Mouse (Mus musculus) midbrain, embryonic 11.5 days (tissue): ENCODE measurements at regions not wholly inside any gene's neighbourhood (a gene's known extent, or its start where the extent isn't known, plus 50 kb on each side); places are given as distances from the start of the nearest gene placed in this dataset.

ENCODE experiments used
- ATAC-seq: fragments of 200-750 bp; cut with Nextera tagmentation; 2 replicates; pipeline ENCODE4 v1.8.0; 2017; ENCODE audit warnings: moderate TSS enrichment, moderate library complexity; ENCODE audit not compliant: low FRiP score
- DNase-seq: peaks from one replicate; pipeline ENCODE4 v3.0.0; 2015; ENCODE audit warnings: low spot score; ENCODE audit errors: missing footprints
- H3K27ac ChIP-seq: fragments of 300-500 bp; sonication (generic); 2 replicates; pipeline ENCODE4 v1.5.1; 2014; ENCODE audit warnings: low read depth, low read length
- H3K27me3 ChIP-seq: fragments of 300-500 bp; sonication (generic); 2 replicates; pipeline ENCODE4 v1.6.1; 2014; ENCODE audit warnings: mild to moderate bottlenecking, low read length, moderate library complexity, mixed read lengths; ENCODE audit not compliant: control insufficient read depth, insufficient read depth
- H3K36me3 ChIP-seq: fragments of 300-500 bp; sonication (generic); 2 replicates; pipeline ENCODE4 v1.6.1; 2014; ENCODE audit warnings: mild to moderate bottlenecking, low read length, moderate library complexity, mixed read lengths; ENCODE audit not compliant: control insufficient read depth, insufficient read depth
- H3K4me1 ChIP-seq: fragments of 300-500 bp; sonication (generic); 2 replicates; pipeline ENCODE4 v1.6.1; 2014; ENCODE audit warnings: low read length; ENCODE audit not compliant: control insufficient read depth, insufficient read depth
- H3K4me2 ChIP-seq: fragments of 300-500 bp; sonication (generic); 2 replicates; pipeline ENCODE4 v1.6.1; 2014; ENCODE audit warnings: mild to moderate bottlenecking, moderate library complexity
- H3K4me3 ChIP-seq: fragments of 300-500 bp; sonication (generic); 2 replicates; pipeline ENCODE4 v1.5.1; 2014; ENCODE audit warnings: low read depth, low read length
- H3K9ac ChIP-seq: fragments of 300-500 bp; sonication (generic); 2 replicates; pipeline ENCODE4 v1.6.1; 2014; ENCODE audit warnings: low read length
- H3K9me3 ChIP-seq: fragments of 300-500 bp; sonication (generic); 2 replicates; pipeline ENCODE4 v1.6.1; 2016; ENCODE audit warnings: low read length; ENCODE audit not compliant: control insufficient read depth
- WGBS: fragments of 180-500 bp; shearing (Covaris S2); extraction: QIAGEN DNeasy Blood & Tissue Kit; methylation state at CpG from one replicate; pipeline ENCODE4 v1.1.7; 2014; 5-methylcytosine and 5-hydroxymethylcytosine counted together

GRCm38 (mm10) chr4:58613022-58613421, 59.3 kb upstream of the Lpar1 start:
- no peaks in the 10 kb centered on the region for H3K4me1 ChIP-seq
- 85% methylated on average over 3 of the region's 3 CpGs for WGBS
- H3K27me3 ChIP-seq: no peaks in the 10 kb centered on the region
- H3K4me3 ChIP-seq: no peak overlapping the region
- no peak overlapping the region for H3K4me2 ChIP-seq
- H3K36me3 ChIP-seq: no peaks in the 10 kb centered on the region
- no peak for ATAC-seq
- H3K9ac ChIP-seq: no peak overlapping the region
- no peak for DNase-seq
- no peaks in the 10 kb centered on the region for H3K9me3 ChIP-seq
- H3K27ac ChIP-seq: no peak overlapping the region

- Histone ChIP-seq H3K4me3 (no peak overlapping the region), H3K4me2 (no peak overlapping the region), H3K27me3 (no peaks in the 10 kb centered on the region), H3K9ac (no peak overlapping the region), H3K9me3 (no peaks in the 10 kb centered on the region), H3K27ac (no peak overlapping the region), H3K36me3 (no peaks in the 10 kb centered on the region), H3K4me1 (no peaks in the 10 kb centered on the region)
- no peak for ATAC-seq
- WGBS: 85% methylated on average over 2 of the region's 2 CpGs
- DNase-seq: no peak
Measured at GRCm38 (mm10) chr4:58607491-58607890, 53.8 kb upstream of the Lpar1 start.

GRCm38 (mm10) chr4:58605941-58606340, 52.2 kb upstream of the Lpar1 start:
- ATAC-seq: no peak

More at GRCm38 (mm10) chr4:58605941-58606340, 52.2 kb upstream of the Lpar1 start:
- no peak for DNase-seq
- no peak overlapping the region for H3K27ac ChIP-seq
- WGBS: 87% methylated on average over 3 of the region's 3 CpGs
- no peaks in the 10 kb centered on the region for H3K4me1 ChIP-seq
- H3K36me3 ChIP-seq: no peaks in the 10 kb centered on the region
- H3K4me3 ChIP-seq: no peak overlapping the region
- H3K4me2 ChIP-seq: no peak overlapping the region
- H3K27me3 ChIP-seq: no peaks in the 10 kb centered on the region
- H3K9ac ChIP-seq: no peak overlapping the region
- H3K9me3 ChIP-seq: no peaks in the 10 kb centered on the region
